Mouse (Mus musculus) right cerebral cortex, postnatal 36 days (tissue): ENCODE measurements around the gene Vmn2r14.
"Not testable (repeated sequence)": the region's sequence is repeated elsewhere in the genome, so short reads cannot be mapped to it uniquely, and the experiment has no call there.

Source experiments
- DNase-seq, 2 experiments: peaks; one replicate each; pipeline ENCODE4 v3.0.0; 2022; ENCODE audit warnings: low spot score in 2 of 2, mixed read lengths in 1 of 2

Vmn2r14 gene

GRCm38 (mm10) chr5:109224608-109225007, at the start of gene Vmn2r14:
TSS of gene Vmn2r14 (minus strand) at chr5:109224708.
- no peak for DNase-seq

GRCm38 (mm10) chr5:109192099-109192498, 32.4 kb downstream of the Vmn2r14 start, which contains the start of gene Vmn2r13:
TSS of gene Vmn2r13 (minus strand) at chr5:109192199.
- DNase-seq: not testable (repeated sequence)

- not testable (repeated sequence) for DNase-seq
Observed at GRCm38 (mm10) chr5:109166851-109167250, 57.7 kb downstream of the Vmn2r14 start.
